Mouse (Mus musculus) midbrain, embryonic 14.5 days (tissue): ENCODE measurements around the gene Nhp2. TPM values are rescaled to one million over a fixed set of nuclear protein-coding genes. Genes with fewer than 3 reads are reported as not detected.

Source experiments
- ATAC-seq: fragments of 200-750 bp; cut with Nextera tagmentation; 2 replicates; pipeline ENCODE4 v1.8.0; 2017; ENCODE audit warnings: moderate number of reproducible peaks, moderate library complexity; ENCODE audit not compliant: low FRiP score, low TSS enrichment
- DNase-seq: peaks from one replicate; pipeline ENCODE4 v3.0.0-alpha.2; 2015
- H3K27ac ChIP-seq: fragments of 300-500 bp; sonication (generic); replicated peaks from 2 replicates; pipeline ENCODE4 v1.5.1; 2014; ENCODE audit warnings: mild to moderate bottlenecking, low read depth, low read length, moderate library complexity
- H3K27me3 ChIP-seq: fragments of 300-500 bp; sonication (generic); 2 replicates; pipeline ENCODE4 v1.6.1; 2014; ENCODE audit warnings: low read length, control low read depth, mixed read lengths; ENCODE audit not compliant: control insufficient read depth, insufficient read depth
- H3K36me3 ChIP-seq: fragments of 300-500 bp; sonication (generic); 2 replicates; pipeline ENCODE4 v1.6.1; 2014; ENCODE audit warnings: low read length, control low read depth; ENCODE audit not compliant: control insufficient read depth, insufficient read depth
- H3K4me1 ChIP-seq: fragments of 300-500 bp; sonication (generic); 2 replicates; pipeline ENCODE4 v1.6.1; 2014; ENCODE audit warnings: mild to moderate bottlenecking, antibody characterized with exemption, low read length, control low read depth; ENCODE audit not compliant: control insufficient read depth, insufficient read depth
- H3K4me2 ChIP-seq: fragments of 300-500 bp; sonication (generic); 2 replicates; pipeline ENCODE4 v1.6.1; 2014; ENCODE audit warnings: mild to moderate bottlenecking, low read length, moderate library complexity
- H3K4me3 ChIP-seq: fragments of 300-500 bp; sonication (generic); replicated peaks from 2 replicates; pipeline ENCODE4 v1.5.1; 2014; ENCODE audit warnings: low read depth, low read length
- H3K9ac ChIP-seq: fragments of 300-500 bp; sonication (generic); replicated peaks from 2 replicates; pipeline ENCODE4 v1.6.1; 2014; ENCODE audit warnings: mild to moderate bottlenecking, low read length, moderate library complexity
- H3K9me3 ChIP-seq: fragments of 300-500 bp; sonication (generic); 2 replicates; pipeline ENCODE4 v1.6.1; 2016; ENCODE audit warnings: low read length, control low read depth, mixed read lengths; ENCODE audit not compliant: control insufficient read depth
- WGBS: fragments of 180-500 bp; shearing (Covaris S2); extraction: QIAGEN DNeasy Blood & Tissue Kit; methylation state at CpG from one replicate; pipeline ENCODE4 v1.1.7; 2014; 5-methylcytosine and 5-hydroxymethylcytosine counted together
- polyA plus RNA-seq: library from polyadenylated mRNA; unstranded; fragments of >200 nt; fragmentation: Nextera tagmentation; extraction: Ambion mirVana; gene quantifications from 2 replicates; pipeline ENCODE4 v1.2.1, GENCODE M21; 2014

Nhp2 gene
- polyA plus RNA-seq, 1 experiment from 2014 or later, result 107 TPM

- Histone ChIP-seq H3K9ac (no peak overlapping the region), H3K9me3 (no peaks in the 10 kb centered on the region), H3K4me1 (no peaks in the 10 kb centered on the region), H3K27ac (no peak overlapping the region), H3K4me3 (no peak overlapping the region), H3K36me3 (no peaks in the 10 kb centered on the region), H3K27me3 (no peaks in the 10 kb centered on the region), H3K4me2 (no peak overlapping the region)
- DNase-seq (no peak), ATAC-seq (no peak)
- WGBS, result 94% methylated on average over 6 of the region's 7 CpGs
These were observed 51.3 kb downstream of the Nhp2 start for GRCm38 (mm10) chr11:51670846-51671245.

- Histone ChIP-seq H3K27ac (no peak overlapping the region), H3K27me3 (no peaks in the 10 kb centered on the region), H3K9me3 (no peaks in the 10 kb centered on the region), H3K36me3 (no peaks in the 10 kb centered on the region), H3K9ac (no peak overlapping the region), H3K4me2 (no peak overlapping the region), H3K4me3 (no peak overlapping the region), H3K4me1 (no peaks in the 10 kb centered on the region)
- DNase-seq (no peak), ATAC-seq (no peak)
- WGBS, result 92% methylated on average over 2 of the region's 2 CpGs
These were observed 51.8 kb downstream of the Nhp2 start for GRCm38 (mm10) chr11:51671376-51671775.

- H3K9ac ChIP-seq, result no peak overlapping the region
- ATAC-seq (no peak), DNase-seq (no peak)
- no peak overlapping the region for H3K4me2 ChIP-seq
- no peaks in the 10 kb centered on the region for H3K36me3 ChIP-seq
- WGBS, result 87% methylated on average over 9 of the region's 9 CpGs
- H3K9me3 ChIP-seq, result no peaks in the 10 kb centered on the region
- no peaks in the 10 kb centered on the region for H3K4me1 ChIP-seq
- H3K27ac ChIP-seq, result no peak overlapping the region
- no peak overlapping the region for H3K4me3 ChIP-seq
- no peaks in the 10 kb centered on the region for H3K27me3 ChIP-seq
These were observed 53.8 kb downstream of the Nhp2 start for GRCm38 (mm10) chr11:51673291-51673690.

Other genes starting within 250 kb of the Nhp2 start
- gene Phykpl, start 35.0 kb upstream of the Nhp2 start, polyA plus RNA-seq, result 8.7 and 12.5 TPM in 2 replicates
- 489 and 530 TPM in 2 replicates for gene Hnrnpab, start 12.9 kb upstream of the Nhp2 start, polyA plus RNA-seq
- 79.2 and 87.7 TPM in 2 replicates for gene Rmnd5b, start 16.2 kb downstream of the Nhp2 start, polyA plus RNA-seq
- gene N4bp3, start 31.1 kb downstream of the Nhp2 start, polyA plus RNA-seq, result 11.6 and 15.2 TPM in 2 replicates
- gene D930048N14Rik, start 31.2 kb downstream of the Nhp2 start, polyA plus RNA-seq, result 0.85 and 1.00 TPM in 2 replicates
- 110 and 116 TPM in 2 replicates for gene 0610009B22Rik, start 69.1 kb downstream of the Nhp2 start, polyA plus RNA-seq
- 15.0 and 16.9 TPM in 2 replicates for gene Sec24a, start 143.9 kb downstream of the Nhp2 start, polyA plus RNA-seq
- 188 and 211 TPM in 2 replicates for gene Sar1b, start 144.0 kb downstream of the Nhp2 start, polyA plus RNA-seq
- gene Jade2, start 237.9 kb downstream of the Nhp2 start, polyA plus RNA-seq, result 0.28 and 0.30 TPM in 2 replicates